Mouse (Mus musculus): ENCODE results near the gene Ccnd3. TPM values are rescaled to one million over a fixed set of nuclear protein-coding genes. Genes with fewer than 3 reads are reported as not detected.

Gene Ccnd3
- total and polyA plus RNA-seq, 2 experiments, result 16.8 to 39.1 TPM

- TF ChIP-seq CTCF (IDR thresholded peaks at IDR 0.05; ENCODE audit: low read depth, low read length), result no peak
- no peak for TF ChIP-seq POLR2A (IDR thresholded peaks at IDR 0.05; ENCODE audit: extremely low read depth, insufficient read depth, low read length)
- H3K27ac ChIP-seq (replicated peaks; ENCODE audit: insufficient read depth, low read depth, low read length), result no peak overlapping the region
- no peak overlapping the region for H3K4me3 ChIP-seq (ENCODE audit: insufficient read depth, low read depth, low read length)
- peaks cover 3% of the 10 kb centered on the region for H3K4me1 ChIP-seq (ENCODE audit: control insufficient read depth, insufficient read depth, low read length)
- H3K9ac ChIP-seq (ENCODE audit: low read depth, low read length), result no peak overlapping the region
- WGBS, result 96% methylated on average over 10 of the region's 10 CpGs
- DNase-seq (ENCODE audit: extremely low read depth, low read depth, low spot score), result no peak
- H3K36me3 ChIP-seq (ENCODE audit: control insufficient read depth, insufficient read depth, low read length), result peaks cover 12% of the 10 kb centered on the region; the same call in 1 of the 2 replicates
- H3K79me2 ChIP-seq (ENCODE audit: control insufficient read depth, insufficient read depth, low read length), result no peaks in the 10 kb centered on the region
- H3K27me3 ChIP-seq (ENCODE audit: control insufficient read depth, insufficient read depth, low read length), result no peaks in the 10 kb centered on the region
Observed at GRCm38 (mm10) chr17:47601389-47601755, 96.5 kb downstream of the Ccnd3 start.

- Histone ChIP-seq H3K9ac (ENCODE audit: low read depth, low read length) (no peak overlapping the region), H3K27ac (replicated peaks; ENCODE audit: insufficient read depth, low read depth, low read length) (no peak overlapping the region), H3K79me2 (ENCODE audit: control insufficient read depth, insufficient read depth, low read length) (no peaks in the 10 kb centered on the region), H3K36me3 (ENCODE audit: control insufficient read depth, insufficient read depth, low read length) (peaks cover 12% of the 10 kb centered on the region; the same call in 1 of the 2 replicates), H3K4me3 (ENCODE audit: insufficient read depth, low read depth, low read length) (no peak overlapping the region), H3K27me3 (ENCODE audit: control insufficient read depth, insufficient read depth, low read length) (no peaks in the 10 kb centered on the region), H3K4me1 (ENCODE audit: control insufficient read depth, insufficient read depth, low read length) (peaks cover 3% of the 10 kb centered on the region)
- WGBS, result 95% methylated on average over 11 of the region's 11 CpGs
- no peak for DNase-seq (ENCODE audit: extremely low read depth, low read depth, low spot score)
- TF ChIP-seq CTCF (IDR thresholded peaks at IDR 0.05; ENCODE audit: low read depth, low read length) (no peak), POLR2A (IDR thresholded peaks at IDR 0.05; ENCODE audit: extremely low read depth, insufficient read depth, low read length) (no peak)
Observed at GRCm38 (mm10) chr17:47602289-47602688, 97.4 kb downstream of the Ccnd3 start.

DNA sequence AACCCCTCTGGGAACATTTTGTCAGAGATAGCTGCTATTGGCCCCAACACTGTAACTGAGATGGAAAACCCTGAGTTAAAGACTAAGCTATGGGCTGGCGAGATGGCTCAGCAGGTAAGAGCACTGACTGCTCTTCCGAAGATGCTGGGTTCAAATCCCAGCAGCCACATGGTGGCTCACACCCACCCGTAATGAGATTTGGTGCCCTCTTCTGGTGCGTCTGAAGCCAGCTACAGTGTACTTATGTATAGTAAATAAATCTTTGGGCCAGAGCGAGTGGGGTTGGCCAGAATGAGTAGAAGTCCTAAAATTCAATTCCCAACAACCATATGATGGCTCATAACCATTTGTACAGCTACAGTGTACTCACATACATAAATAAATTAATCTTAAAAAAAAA, 101.4 kb downstream of the Ccnd3 start:
- TF ChIP-seq POLR2A (IDR thresholded peaks at IDR 0.05; ENCODE audit: extremely low read depth, insufficient read depth, low read length), result no peak
- TF ChIP-seq CTCF (IDR thresholded peaks at IDR 0.05; ENCODE audit: low read depth, low read length), result peak; percentile 29
- Histone ChIP-seq H3K4me1 (ENCODE audit: control insufficient read depth, insufficient read depth, low read length) (peaks cover 3% of the 10 kb centered on the region; the same call in 1 of the 2 replicates), H3K27ac (replicated peaks; ENCODE audit: insufficient read depth, low read depth, low read length) (no peak overlapping the region), H3K27me3 (ENCODE audit: control insufficient read depth, insufficient read depth, low read length) (no peaks in the 10 kb centered on the region), H3K9ac (ENCODE audit: low read depth, low read length) (no peak overlapping the region), H3K4me3 (ENCODE audit: insufficient read depth, low read depth, low read length) (no peak overlapping the region), H3K79me2 (ENCODE audit: control insufficient read depth, insufficient read depth, low read length) (peaks cover 3% of the 10 kb centered on the region; the same call in 1 of the 2 replicates), H3K36me3 (ENCODE audit: control insufficient read depth, insufficient read depth, low read length) (peaks cover 14% of the 10 kb centered on the region; the same call in 1 of the 2 replicates)
- no peak for DNase-seq (ENCODE audit: extremely low read depth, low read depth, low spot score)
- WGBS, result 71% methylated on average over 5 of the region's 5 CpGs

- Histone ChIP-seq H3K4me3 (ENCODE audit: insufficient read depth, low read depth, low read length) (no peak overlapping the region), H3K9ac (ENCODE audit: low read depth, low read length) (no peak overlapping the region), H3K79me2 (ENCODE audit: control insufficient read depth, insufficient read depth, low read length) (peaks cover 26% of the 10 kb centered on the region), H3K4me1 (ENCODE audit: control insufficient read depth, insufficient read depth, low read length) (peaks cover 11% of the 10 kb centered on the region), H3K36me3 (ENCODE audit: control insufficient read depth, insufficient read depth, low read length) (peaks cover 6% of the 10 kb centered on the region; the same call in 1 of the 2 replicates), H3K27ac (replicated peaks; ENCODE audit: insufficient read depth, low read depth, low read length) (no peak overlapping the region), H3K27me3 (ENCODE audit: control insufficient read depth, insufficient read depth, low read length) (no peaks in the 10 kb centered on the region)
- DNase-seq (ENCODE audit: extremely low read depth, low read depth, low spot score), result no peak
- WGBS, result 80% methylated on average over 4 of the region's 4 CpGs
- TF ChIP-seq POLR2A (IDR thresholded peaks at IDR 0.05; ENCODE audit: extremely low read depth, insufficient read depth, low read length), result no peak
- no peak for TF ChIP-seq CTCF (IDR thresholded peaks at IDR 0.05; ENCODE audit: low read depth, low read length)
Observed at GRCm38 (mm10) chr17:47609182-47609581, 104.3 kb downstream of the Ccnd3 start.

DNA sequence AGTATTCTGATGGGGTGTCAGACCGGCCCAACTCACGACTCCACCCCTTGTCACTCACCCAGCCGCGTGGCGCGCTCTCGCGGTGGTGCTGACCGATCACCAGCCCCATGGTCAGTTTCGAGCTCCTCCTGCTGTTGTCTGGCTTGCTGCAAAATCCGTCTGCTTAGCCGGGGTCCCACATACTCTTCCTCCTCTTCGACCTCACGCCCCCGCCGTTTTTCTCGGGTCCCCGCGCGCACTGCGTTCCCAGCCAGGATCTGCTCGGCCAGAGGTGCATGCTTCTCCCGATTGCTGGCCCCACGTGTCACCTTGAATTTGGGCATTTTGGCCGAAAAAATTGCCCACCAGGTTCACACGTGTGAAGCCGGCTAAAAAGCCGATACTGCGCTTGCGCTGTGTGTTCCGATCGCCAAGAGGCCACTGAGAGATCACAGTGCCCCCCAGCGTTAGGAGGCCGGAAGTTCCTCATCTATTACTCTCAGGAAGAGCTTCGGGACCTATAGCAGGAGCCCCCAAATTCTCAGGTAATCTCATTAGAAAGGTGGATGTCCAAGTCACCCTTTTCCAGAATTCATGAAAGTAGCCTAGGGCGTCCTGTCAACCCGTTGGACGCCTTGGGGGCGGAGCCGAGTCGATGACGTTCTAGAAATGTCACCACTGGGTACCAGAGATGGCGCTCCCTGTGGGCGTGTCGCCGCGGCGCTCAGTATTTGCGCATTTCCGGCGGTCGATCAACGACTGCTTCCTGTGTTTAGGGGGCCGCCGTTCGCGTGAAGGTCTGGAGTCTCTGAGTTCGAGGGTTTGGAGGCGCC, 106.2 kb downstream of the Ccnd3 start, which contains the start of the genes Bysl, Med20 and Gm20517:
TSS of gene Bysl (minus strand) at position 644 of the 812 bp plus-strand sequence.
TSS of gene Med20 (plus strand) at position 734 of the 812 bp plus-strand sequence.
TSS of gene Gm20517 (plus strand) at position 741 of the 812 bp plus-strand sequence.
- Histone ChIP-seq H3K27ac (replicated peaks; ENCODE audit: insufficient read depth, low read depth, low read length) (peak within 1 kb of the TSS; percentile 83), H3K27me3 (ENCODE audit: control insufficient read depth, insufficient read depth, low read length) (no peaks in the 10 kb centered on the region), H3K79me2 (ENCODE audit: control insufficient read depth, insufficient read depth, low read length) (peaks cover 40% of the 10 kb centered on the region), H3K36me3 (ENCODE audit: control insufficient read depth, insufficient read depth, low read length) (peaks cover 6% of the 10 kb centered on the region), H3K9ac (ENCODE audit: low read depth, low read length) (peak within 1 kb of the TSS; percentile 85), H3K4me1 (ENCODE audit: control insufficient read depth, insufficient read depth, low read length) (peaks cover 11% of the 10 kb centered on the region), H3K4me3 (ENCODE audit: insufficient read depth, low read depth, low read length) (peak within 1 kb of the TSS; percentile 66)
- DNase-seq (ENCODE audit: extremely low read depth, low read depth, low spot score), result peak; percentile 85
- WGBS, result under 1% methylated on average over 59 of the region's 59 CpGs
- TF ChIP-seq CTCF (IDR thresholded peaks at IDR 0.05; ENCODE audit: low read depth, low read length) (peak; percentile 87), POLR2A (IDR thresholded peaks at IDR 0.05; ENCODE audit: extremely low read depth, insufficient read depth, low read length) (peak; percentile 66; the same call in 1 of the 2 replicates)

DNA sequence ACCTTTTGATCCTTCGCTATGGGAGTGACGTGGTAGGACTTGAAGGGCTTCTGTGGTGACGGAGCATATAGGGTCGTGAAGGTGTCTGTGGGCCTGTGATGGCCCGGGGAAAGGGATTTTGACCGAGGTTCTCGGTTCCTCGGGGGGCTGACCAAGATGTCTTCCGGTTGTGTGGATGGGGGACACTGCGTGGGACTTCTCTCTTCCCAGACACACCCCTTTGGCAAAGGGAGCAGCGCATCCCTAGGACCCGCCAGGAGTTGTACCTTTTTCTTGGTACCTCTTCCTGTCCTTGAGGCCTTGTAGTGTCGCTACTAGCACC, 106.8 kb downstream of the Ccnd3 start:
- H3K27ac ChIP-seq (replicated peaks; ENCODE audit: insufficient read depth, low read depth, low read length), result peak overlapping the region; percentile 60
- H3K4me3 ChIP-seq (ENCODE audit: insufficient read depth, low read depth, low read length), result peak overlapping the region; percentile 66
- under 1% methylated on average over 13 of the region's 13 CpGs for WGBS
- peaks cover 11% of the 10 kb centered on the region for H3K4me1 ChIP-seq (ENCODE audit: control insufficient read depth, insufficient read depth, low read length)
- H3K27me3 ChIP-seq (ENCODE audit: control insufficient read depth, insufficient read depth, low read length), result no peaks in the 10 kb centered on the region
- H3K9ac ChIP-seq (ENCODE audit: low read depth, low read length), result peak overlapping the region; percentile 85
- DNase-seq (ENCODE audit: extremely low read depth, low read depth, low spot score), result peak; percentile 14
- peaks cover 43% of the 10 kb centered on the region for H3K79me2 ChIP-seq (ENCODE audit: control insufficient read depth, insufficient read depth, low read length)
- peaks cover 7% of the 10 kb centered on the region for H3K36me3 ChIP-seq (ENCODE audit: control insufficient read depth, insufficient read depth, low read length)
- TF ChIP-seq POLR2A (IDR thresholded peaks at IDR 0.05; ENCODE audit: extremely low read depth, insufficient read depth, low read length) (no peak), CTCF (IDR thresholded peaks at IDR 0.05; ENCODE audit: low read depth, low read length) (no peak)
